Mouse (Mus musculus): ENCODE measurements around the gene Fabp1. TPM values are rescaled to one million over a fixed set of nuclear protein-coding genes. Genes with fewer than 3 reads are reported as not detected.

The Fabp1 gene
- total RNA-seq, 1 experiment = not detected

- in situ Hi-C loops (cut with MboI; ENCODE audit: low sequenced_read_pairs in 2 of 2, unreplicated experiment in 2 of 2) = no loop called here
- DNase-seq (ENCODE audit: low read depth, low spot score) = no peak
- H3K4me3 ChIP-seq (ENCODE audit: insufficient read depth in 1 of 2, low read depth in 1 of 2, low read length in 2 of 2, poor library complexity in 1 of 2, severe bottlenecking in 1 of 2) = no peak overlapping the region
- no peak overlapping the region for H3K27ac ChIP-seq (ENCODE audit: insufficient read depth, low read depth, low read length, poor library complexity, severe bottlenecking)
- H3K9me3 ChIP-seq (ENCODE audit: control insufficient read depth, insufficient read depth, low read depth, low read length) = no peaks in the 10 kb centered on the region
- TF ChIP-seq HCFC1 (IDR thresholded peaks at IDR 0.05; ENCODE audit: borderline replicate concordance, insufficient read depth, low read length) = no peak
- TF ChIP-seq ZNF384 (IDR thresholded peaks at IDR 0.05; ENCODE audit: low read depth, low read length) = peak; percentile 90
- TF ChIP-seq CHD2 (IDR thresholded peaks at IDR 0.05; ENCODE audit: low read depth, low read length) = no peak
- H3K9ac ChIP-seq (ENCODE audit: insufficient read depth, low read depth, low read length, poor library complexity, severe bottlenecking) = no peak overlapping the region
- H3K36me3 ChIP-seq (ENCODE audit: control insufficient read depth, insufficient read depth, low read length, poor library complexity, severe bottlenecking) = no peaks in the 10 kb centered on the region
- peaks cover 0 to 6% of the 10 kb centered on the region in 2 experiments; a peak in 2 of 4 replicates for H3K4me1 ChIP-seq (ENCODE audit: control insufficient read depth in 2 of 2, insufficient read depth in 2 of 2, low read length in 2 of 2, poor library complexity in 1 of 2)
These were observed 36.3 kb downstream of the Fabp1 start for GRCm38 (mm10) chr6:71235944-71236343.

- TF ChIP-seq ZC3H11A (IDR thresholded peaks at IDR 0.05; ENCODE audit: borderline replicate concordance, low read depth, low read length) = no peak
- no peak for TF ChIP-seq ZNF384 (IDR thresholded peaks at IDR 0.05; ENCODE audit: low read depth, low read length)
- no peak for TF ChIP-seq MAFK (IDR thresholded peaks at IDR 0.05; ENCODE audit: insufficient read depth, low read depth, low read length)
- no peak for TF ChIP-seq HCFC1 (IDR thresholded peaks at IDR 0.05; ENCODE audit: borderline replicate concordance, insufficient read depth, low read length)
- no peak for TF ChIP-seq CHD2 (IDR thresholded peaks at IDR 0.05; ENCODE audit: low read depth, low read length)
- Histone ChIP-seq H3K27ac (ENCODE audit: insufficient read depth, low read depth, low read length, poor library complexity, severe bottlenecking) (no peak overlapping the region), H3K4me1 (ENCODE audit: control insufficient read depth in 2 of 2, insufficient read depth in 2 of 2, low read length in 2 of 2, poor library complexity in 1 of 2) (peaks cover 0 to 6% of the 10 kb centered on the region in 2 experiments; a peak in 2 of 4 replicates), H3K9me3 (ENCODE audit: control insufficient read depth, insufficient read depth, low read depth, low read length) (no peaks in the 10 kb centered on the region), H3K4me3 (ENCODE audit: insufficient read depth in 1 of 2, low read depth in 1 of 2, low read length in 2 of 2, poor library complexity in 1 of 2, severe bottlenecking in 1 of 2) (no peak overlapping the region), H3K36me3 (ENCODE audit: control insufficient read depth, insufficient read depth, low read length, poor library complexity, severe bottlenecking) (no peaks in the 10 kb centered on the region), H3K9ac (ENCODE audit: insufficient read depth, low read depth, low read length, poor library complexity, severe bottlenecking) (no peak overlapping the region)
- in situ Hi-C loops (cut with MboI; ENCODE audit: low sequenced_read_pairs in 2 of 2, unreplicated experiment in 2 of 2) = no loop called here
- DNase-seq (ENCODE audit: low read depth, low spot score) = no peak
These were observed 36.9 kb downstream of the Fabp1 start for GRCm38 (mm10) chr6:71236506-71236905.

GRCm38 (mm10) chr6:71237031-71237431, 37.4 kb downstream of the Fabp1 start:
- in situ Hi-C loops (cut with MboI; ENCODE audit: low sequenced_read_pairs in 2 of 2, unreplicated experiment in 2 of 2) = no loop called here
- H3K9ac ChIP-seq (ENCODE audit: insufficient read depth, low read depth, low read length, poor library complexity, severe bottlenecking) = no peak overlapping the region
- DNase-seq (ENCODE audit: low read depth, low spot score) = no peak
- H3K4me1 ChIP-seq (ENCODE audit: control insufficient read depth in 2 of 2, insufficient read depth in 2 of 2, low read length in 2 of 2, poor library complexity in 1 of 2) = peaks cover 0 to 6% of the 10 kb centered on the region in 2 experiments; a peak in 2 of 4 replicates
- H3K27ac ChIP-seq (ENCODE audit: insufficient read depth, low read depth, low read length, poor library complexity, severe bottlenecking) = no peak overlapping the region
- no peak for TF ChIP-seq ZNF384 (IDR thresholded peaks at IDR 0.05; ENCODE audit: low read depth, low read length)
- TF ChIP-seq ZC3H11A (IDR thresholded peaks at IDR 0.05; ENCODE audit: borderline replicate concordance, low read depth, low read length) = no peak
- no peak for TF ChIP-seq CHD2 (IDR thresholded peaks at IDR 0.05; ENCODE audit: low read depth, low read length)
- TF ChIP-seq HCFC1 (IDR thresholded peaks at IDR 0.05; ENCODE audit: borderline replicate concordance, insufficient read depth, low read length) = no peak
- TF ChIP-seq MAFK (IDR thresholded peaks at IDR 0.05; ENCODE audit: insufficient read depth, low read depth, low read length) = no peak
- no peaks in the 10 kb centered on the region for H3K36me3 ChIP-seq (ENCODE audit: control insufficient read depth, insufficient read depth, low read length, poor library complexity, severe bottlenecking)
- no peak overlapping the region for H3K4me3 ChIP-seq (ENCODE audit: insufficient read depth in 1 of 2, low read depth in 1 of 2, low read length in 2 of 2, poor library complexity in 1 of 2, severe bottlenecking in 1 of 2)
- H3K9me3 ChIP-seq (ENCODE audit: control insufficient read depth, insufficient read depth, low read depth, low read length) = no peaks in the 10 kb centered on the region

- peak overlapping the region; percentile 2; the same call in 1 of the 2 replicates for H3K9ac ChIP-seq (ENCODE audit: insufficient read depth, low read depth, low read length, poor library complexity, severe bottlenecking)
- in situ Hi-C loops (cut with MboI; ENCODE audit: low sequenced_read_pairs in 2 of 2, unreplicated experiment in 2 of 2) = no loop called here
- H3K36me3 ChIP-seq (ENCODE audit: control insufficient read depth, insufficient read depth, low read length, poor library complexity, severe bottlenecking) = no peaks in the 10 kb centered on the region
- H3K4me1 ChIP-seq (ENCODE audit: control insufficient read depth in 2 of 2, insufficient read depth in 2 of 2, low read length in 2 of 2, poor library complexity in 1 of 2) = peaks cover 0 to 6% of the 10 kb centered on the region in 2 experiments; a peak in 2 of 4 replicates
- H3K9me3 ChIP-seq (ENCODE audit: control insufficient read depth, insufficient read depth, low read depth, low read length) = no peaks in the 10 kb centered on the region
- TF ChIP-seq MAFK (IDR thresholded peaks at IDR 0.05; ENCODE audit: insufficient read depth, low read depth, low read length) = no peak
- no peak for TF ChIP-seq ZC3H11A (IDR thresholded peaks at IDR 0.05; ENCODE audit: borderline replicate concordance, low read depth, low read length)
- no peak for TF ChIP-seq HCFC1 (IDR thresholded peaks at IDR 0.05; ENCODE audit: borderline replicate concordance, insufficient read depth, low read length)
- no peak for TF ChIP-seq CHD2 (IDR thresholded peaks at IDR 0.05; ENCODE audit: low read depth, low read length)
- no peak overlapping the region for H3K27ac ChIP-seq (ENCODE audit: insufficient read depth, low read depth, low read length, poor library complexity, severe bottlenecking)
- no peak for DNase-seq (ENCODE audit: low read depth, low spot score)
- peak overlapping the region in 1 of 2 experiments; percentile 10; a peak in 1 of 4 replicates for H3K4me3 ChIP-seq (ENCODE audit: insufficient read depth in 1 of 2, low read depth in 1 of 2, low read length in 2 of 2, poor library complexity in 1 of 2, severe bottlenecking in 1 of 2)
These were observed 39.6 kb downstream of the Fabp1 start for GRCm38 (mm10) chr6:71239069-71239750.
